Mouse (Mus musculus) cerebellum, postnatal 4 days (tissue): Measurements from ENCODE around the gene Klra6.
"Not testable (repeated sequence)": the region's sequence is repeated elsewhere in the genome, so short reads cannot be mapped to it uniquely, and the experiment has no call there.

Source experiments
- DNase-seq, 2 experiments: peaks; one replicate each; pipeline ENCODE4 v3.0.0; 2022; ENCODE audit warnings: low spot score in 2 of 2, mixed read lengths in 1 of 2

Gene Klra6

GRCm38 (mm10) chr6:130026854-130027253 lies at the start of gene Klra6:
Gene Klra6 (minus strand): TSS chr6:130026954.
- no peak for DNase-seq

GRCm38 (mm10) chr6:130067171-130067570 lies 40.4 kb upstream of the Klra6 start, which contains the start of gene Klra4:
Gene Klra4 (minus strand): TSS chr6:130067271.
- DNase-seq: not testable (repeated sequence)

GRCm38 (mm10) chr6:130065196-130065595 lies 38.4 kb upstream of the Klra6 start:
- DNase-seq: no peak

- DNase-seq: not testable (repeated sequence)
Observed at GRCm38 (mm10) chr6:130035146-130035545, 8.4 kb upstream of the Klra6 start.

- not testable (repeated sequence) for DNase-seq
Observed at GRCm38 (mm10) chr6:130031493-130032089, 4.8 kb upstream of the Klra6 start.
